Mouse (Mus musculus): ENCODE results near the gene Rbbp4. TPM values are rescaled to one million over a fixed set of nuclear protein-coding genes. Genes with fewer than 3 reads are reported as not detected.
A peak's percentile ranks its signal among the peaks of the same experiment; 100 is the strongest.

Gene Rbbp4
- total and polyA plus RNA-seq, 3 experiments, result 50.9 to 127 TPM; not detected in 1

GRCm38 (mm10) chr4:129304306-129304705 is 30.9 kb downstream of the Rbbp4 start:
- TF ChIP-seq TCF12 (IDR thresholded peaks at IDR 0.05; ENCODE audit: low read depth, low read length) (peak; percentile 85), CHD2 (IDR thresholded peaks at IDR 0.05; ENCODE audit: low read length) (no peak), USF1 (IDR thresholded peaks at IDR 0.05; ENCODE audit: low read depth, low read length) (no peak), CTCF (IDR thresholded peaks at IDR 0.05 in 2 of 3, conservative IDR thresholded peaks at IDR 0.05 in 1 of 3; ENCODE audit: control insufficient read depth in 1 of 3, insufficient read depth in 1 of 3, low read depth in 2 of 3, low read length in 3 of 3, poor library complexity in 1 of 3, severe bottlenecking in 1 of 3) (no peak), E2F4 (IDR thresholded peaks at IDR 0.05; ENCODE audit: borderline replicate concordance, low read depth, low read length) (no peak), ZNF384 (IDR thresholded peaks at IDR 0.05; ENCODE audit: low read depth, low read length) (peak; percentile 97), GATA1 (IDR thresholded peaks at IDR 0.05; ENCODE audit: low read depth, low read length) (peak; percentile 80), ELF1 (IDR thresholded peaks at IDR 0.05; ENCODE audit: low read depth, low read length) (no peak), MYB (IDR thresholded peaks at IDR 0.05; ENCODE audit: low read depth, low read length) (no peak), ZC3H11A (IDR thresholded peaks at IDR 0.05; ENCODE audit: low read depth, low read length) (no peak), EP300 (IDR thresholded peaks at IDR 0.05; ENCODE audit: low read depth in 1 of 2, low read length in 2 of 2) (peak; percentile 32 to 74; a peak in 3 of 4 replicates), BHLHE40 (IDR thresholded peaks at IDR 0.05; ENCODE audit: borderline replicate concordance, low read depth, low read length) (peak; percentile 45; the same call in 1 of the 2 replicates), HCFC1 (IDR thresholded peaks at IDR 0.05; ENCODE audit: low read depth, low read length) (no peak), TAL1 (IDR thresholded peaks at IDR 0.05; ENCODE audit: low read length) (peak; percentile 19; the same call in 1 of the 2 replicates), MXI1 (IDR thresholded peaks at IDR 0.05; ENCODE audit: low read depth, low read length) (peak; percentile 25; the same call in 1 of the 2 replicates), ETS1 (IDR thresholded peaks at IDR 0.05; ENCODE audit: low read depth, low read length) (peak; percentile 99), MAZ (IDR thresholded peaks at IDR 0.05; ENCODE audit: low read depth, low read length) (no peak), UBTF (IDR thresholded peaks at IDR 0.05; ENCODE audit: borderline replicate concordance, insufficient read depth, low read depth, low read length) (no peak), SIN3A (IDR thresholded peaks at IDR 0.05; ENCODE audit: low read length) (peak; percentile 61), TBP (IDR thresholded peaks at IDR 0.05; ENCODE audit: low read depth, low read length) (no peak), ZKSCAN1 (IDR thresholded peaks at IDR 0.05; ENCODE audit: low read depth, low read length) (no peak), MAX (IDR thresholded peaks at IDR 0.05; ENCODE audit: low read length) (no peak), JUND (IDR thresholded peaks at IDR 0.05; ENCODE audit: low read depth, low read length) (no peak), USF2 (IDR thresholded peaks at IDR 0.05; ENCODE audit: borderline replicate concordance in 1 of 2, insufficient read depth in 1 of 2, low read depth in 1 of 2, low read length in 2 of 2) (no peak), KAT2A (conservative IDR thresholded peaks at IDR 0.05; ENCODE audit: low read depth, low read length) (0 out of 2 replicates have a peak, but pooled peaks have one; percentile 31)
- Histone ChIP-seq H3K79me2 (ENCODE audit: control insufficient read depth, insufficient read depth, low read length, poor library complexity) (no peaks in the 10 kb centered on the region), H3K27ac (ENCODE audit: control insufficient read depth, low read depth, low read length) (peak overlapping the region; percentile 30), H3K27me3 (ENCODE audit: control insufficient read depth in 1 of 2, insufficient read depth in 2 of 2, low read length in 2 of 2) (no peaks in the 10 kb centered on the region), H3K36me3 (ENCODE audit: control insufficient read depth in 1 of 2, insufficient read depth in 2 of 2, low read length in 2 of 2) (peaks cover 10 to 16% of the 10 kb centered on the region in 2 experiments), H3K4me1 (ENCODE audit: control insufficient read depth in 1 of 2, insufficient read depth in 2 of 2, low read length in 2 of 2) (peaks cover 7 to 9% of the 10 kb centered on the region in 2 experiments), H3K4me3 (ENCODE audit: control insufficient read depth in 1 of 2, insufficient read depth in 1 of 2, low read depth in 2 of 2, low read length in 2 of 2) (no peak overlapping the region), H3K9me3 (replicated peaks; ENCODE audit: insufficient read depth, low read length) (no peaks in the 10 kb centered on the region), H3K9ac (ENCODE audit: control insufficient read depth, low read depth, low read length, poor library complexity, severe bottlenecking) (0 out of 2 replicates have a peak overlapping the region, but pooled peaks have one; percentile 22)
- peak; percentile 70 for DNase-seq (ENCODE audit: low read depth, low spot score)

Measured in MEL (cell line).